Mouse (Mus musculus) olfactory bulb, adult 2 months (tissue): ENCODE data around the gene Unc5c.

Experiments used
- CTCF ChIP-seq: fragments of 200-500 bp; IDR thresholded peaks from 2 replicates; pipeline ENCODE4 v1.5.1; 2012; ENCODE audit warnings: low read depth, mild to moderate bottlenecking, low read length, moderate library complexity; ENCODE audit not compliant: insufficient read depth
- POLR2A ChIP-seq: fragments of 200-500 bp; IDR thresholded peaks from 2 replicates; pipeline ENCODE4 v1.6.1; 2012; ENCODE audit warnings: mild to moderate bottlenecking, low read depth, low read length, moderate library complexity; ENCODE audit not compliant: insufficient read depth

DNA sequence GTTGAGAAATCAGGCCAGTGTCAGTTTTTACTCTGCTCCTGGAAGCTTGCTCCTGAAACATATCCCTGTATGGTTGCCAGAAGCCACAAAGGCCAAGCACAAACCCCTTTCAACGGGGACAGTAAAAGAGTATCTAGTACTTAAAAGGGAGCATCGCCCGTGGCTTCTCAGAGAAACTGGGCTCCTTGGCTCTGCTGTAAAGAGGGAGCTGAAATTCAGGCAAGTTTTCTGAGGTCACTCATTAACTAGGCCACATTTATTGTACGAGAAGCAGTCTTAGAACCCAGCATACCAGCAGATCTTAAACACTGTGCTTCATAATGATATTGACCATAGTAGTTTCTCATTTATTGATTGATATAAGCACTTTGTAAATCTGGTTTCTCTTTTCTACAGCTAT lies 317.5 kb downstream of the Unc5c start:
- TF ChIP-seq CTCF (no peak), POLR2A (no peak)
